Mouse (Mus musculus): ENCODE measurements at regions not wholly inside any gene's neighbourhood (a gene's known extent, or its start where the extent isn't known, plus 50 kb on each side); places are given as distances from the start of the nearest gene placed in this dataset.

DNA sequence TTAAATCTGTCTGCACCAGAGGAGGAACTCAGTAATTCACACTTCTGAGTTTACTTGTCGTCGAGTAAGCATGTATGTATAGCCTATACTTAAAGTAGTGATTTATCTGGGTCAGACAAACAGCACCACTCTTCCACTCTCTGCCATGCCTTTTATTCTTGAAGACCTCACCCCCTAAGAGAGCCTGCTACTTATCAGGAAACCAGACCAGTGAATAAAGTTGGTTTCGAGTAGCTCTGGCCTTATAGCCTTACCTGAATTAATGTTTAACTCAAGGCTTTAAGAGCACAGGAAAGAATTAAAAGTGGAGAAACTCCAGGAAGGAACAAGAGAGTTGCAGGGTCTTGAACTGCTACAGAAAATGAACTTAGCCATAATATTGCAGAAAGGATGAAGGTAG lies 398.1 kb downstream of the Lmo4 start:
- no peak for TF ChIP-seq CTCF (IDR thresholded peaks at IDR 0.05)
- TF ChIP-seq EP300 (IDR thresholded peaks at IDR 0.05) = no peak

All from lung, postnatal 0 days (tissue).